Mouse (Mus musculus): ENCODE results near the gene B4galt3.

DNA sequence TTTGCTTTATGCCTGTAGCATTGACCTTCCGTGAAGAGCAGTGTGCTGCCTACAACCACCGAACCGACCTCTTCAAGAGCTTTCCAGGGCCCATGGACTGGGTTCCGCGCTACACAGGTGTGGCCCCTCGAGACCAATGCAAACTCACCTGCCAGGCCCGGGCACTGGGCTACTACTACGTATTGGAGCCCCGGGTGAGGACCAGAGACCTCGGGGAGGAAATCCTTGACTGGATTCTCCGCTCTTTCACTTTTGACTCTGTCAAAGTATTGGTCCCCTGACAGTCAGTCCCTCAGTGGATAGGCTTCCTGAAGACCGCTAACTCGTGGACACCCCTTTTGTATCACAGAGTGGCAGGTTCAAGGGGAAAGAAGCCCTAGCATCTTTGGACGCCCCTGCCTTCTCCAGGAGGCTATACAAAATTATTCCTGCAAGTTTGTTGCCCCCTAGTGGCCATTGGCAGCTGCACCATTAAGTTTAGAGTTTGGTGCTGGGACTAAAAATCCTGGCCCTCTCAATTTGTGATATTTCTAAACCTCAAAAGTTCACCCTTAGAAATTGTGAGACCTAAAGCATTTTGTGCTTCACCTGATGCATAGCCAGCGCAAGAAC, 13.1 kb upstream of the B4galt3 start:
- TF ChIP-seq TAL1 (IDR thresholded peaks at IDR 0.05; ENCODE audit: low read length) (no peak), GATA1 (IDR thresholded peaks at IDR 0.05; ENCODE audit: low read length) (no peak)

All from erythroblast, embryonic 14.5 days (primary cell).